32 mouse cellular contexts compared by ENCODE assay signal in genomic region chr9:106673860-106674259, GRCm38 (mm10). TPM values are rescaled to one million over a fixed set of nuclear protein-coding genes. Genes with fewer than 3 reads are reported as not detected.
DNase-seq lines count a peak whose midpoint lies in the region; ATAC-seq and TF ChIP-seq lines count a peak whose summit lies in the region.
"Had no signal": no experiment of that assay in that cellular context is flagged by ENCODE, and none has a peak within 500 bp of the region (broad histone marks: within the 10 kb centered on the region; RNA-seq: fewer than 3 reads in every experiment).

No protein-coding gene starts in this region.

- no peak for TF ChIP-seq CTCF in forebrain, postnatal 0 days (IDR thresholded peaks at IDR 0.05; ENCODE audit: low read depth)
- no peak for TF ChIP-seq CTCF in MEL (IDR thresholded peaks at IDR 0.05 in 2 of 3, conservative IDR thresholded peaks at IDR 0.05 in 1 of 3; ENCODE audit: control insufficient read depth in 1 of 3, insufficient read depth in 1 of 3, low read depth in 2 of 3, low read length in 3 of 3, poor library complexity in 1 of 3, severe bottlenecking in 1 of 3)

- peak; percentile 47 to 62; a peak in 2 of 4 replicates for TF ChIP-seq EP300 in MEL (IDR thresholded peaks at IDR 0.05; ENCODE audit: low read depth in 1 of 2, low read length in 2 of 2)

- H3K4me3 ChIP-seq in forebrain, embryonic 13.5 days: no peak overlapping the region
- no peak overlapping the region for H3K4me3 ChIP-seq in forebrain, postnatal 0 days (ENCODE audit: low read depth, low read length)
- no peak overlapping the region for H3K4me3 ChIP-seq in MEL (ENCODE audit: control insufficient read depth in 1 of 2, insufficient read depth in 1 of 2, low read depth in 2 of 2, low read length in 2 of 2)
- H3K4me3 ChIP-seq in liver, embryonic 15.5 days (replicated peaks): no peak overlapping the region
- H3K4me3 ChIP-seq: embryonic facial prominence, embryonic 12.5 days; embryonic facial prominence, embryonic 15.5 days; forebrain, embryonic 12.5 days; gastrocnemius, adult 2 months; heart, embryonic 12.5 days; heart, embryonic 15.5 days; hindbrain, embryonic 10.5 days; hindbrain, embryonic 13.5 days had no signal

- no peaks in the 10 kb centered on the region for H3K4me1 ChIP-seq in forebrain, embryonic 13.5 days
- no peaks in the 10 kb centered on the region for H3K4me1 ChIP-seq in forebrain, postnatal 0 days (ENCODE audit: insufficient read depth)
- peaks cover 0 to 1% of the 10 kb centered on the region in 2 experiments; a peak in 1 of 4 replicates for H3K4me1 ChIP-seq in MEL (ENCODE audit: control insufficient read depth in 1 of 2, insufficient read depth in 2 of 2, low read length in 2 of 2)
- H3K4me1 ChIP-seq in liver, embryonic 15.5 days (replicated peaks): peaks cover 14% of the 10 kb centered on the region; the same call in 1 of the 2 replicates
- H3K4me1 ChIP-seq: embryonic facial prominence, embryonic 12.5 days; embryonic facial prominence, embryonic 15.5 days; forebrain, embryonic 12.5 days; hindbrain, embryonic 10.5 days had no signal

- H3K4me2 ChIP-seq in forebrain, embryonic 13.5 days: no peak overlapping the region
- H3K4me2 ChIP-seq in forebrain, postnatal 0 days (ENCODE audit: low read depth): no peak overlapping the region
- no peak overlapping the region for H3K4me2 ChIP-seq in liver, embryonic 15.5 days
- H3K4me2 ChIP-seq: embryonic facial prominence, embryonic 12.5 days; embryonic facial prominence, embryonic 15.5 days; forebrain, embryonic 12.5 days; heart, embryonic 12.5 days; heart, embryonic 15.5 days; hindbrain, embryonic 13.5 days had no signal

- no peak for DNase-seq in forebrain, postnatal 0 days
- DNase-seq in MEL (ENCODE audit: low read depth, low spot score): peak; percentile 49
- DNase-seq in urinary bladder, postnatal 14 days (ENCODE audit: low spot score): no peak
- DNase-seq in adrenal gland, postnatal 25 days: no peak
- DNase-seq: adrenal gland, postnatal 10 days; cerebellum, adult 11 months; cerebellum, adult 2 months; cerebellum, adult 9-11 months; cerebellum, postnatal 25 days; gastrocnemius, adult 2 months; gastrocnemius, postnatal 14 days; heart, adult 18-20 months; heart, postnatal 10 days; heart, postnatal 36 days had no signal

- H3K9me3 ChIP-seq in forebrain, embryonic 13.5 days (replicated peaks): no peaks in the 10 kb centered on the region
- no peaks in the 10 kb centered on the region for H3K9me3 ChIP-seq in forebrain, postnatal 0 days (ENCODE audit: low read length)
- no peaks in the 10 kb centered on the region for H3K9me3 ChIP-seq in MEL (replicated peaks; ENCODE audit: insufficient read depth, low read length)
- no peaks in the 10 kb centered on the region for H3K9me3 ChIP-seq in liver, embryonic 15.5 days (replicated peaks)
- H3K9me3 ChIP-seq: embryonic facial prominence, embryonic 12.5 days; embryonic facial prominence, embryonic 15.5 days; forebrain, embryonic 12.5 days; heart, embryonic 12.5 days; heart, embryonic 15.5 days; hindbrain, embryonic 10.5 days; hindbrain, embryonic 13.5 days had no signal

- H3K79me2 ChIP-seq in MEL (ENCODE audit: control insufficient read depth, insufficient read depth, low read length, poor library complexity): no peaks in the 10 kb centered on the region

- peak overlapping the region; percentile 12; the same call in 1 of the 2 replicates for H3K27ac ChIP-seq in forebrain, embryonic 13.5 days
- no peak overlapping the region for H3K27ac ChIP-seq in forebrain, postnatal 0 days (ENCODE audit: low read depth, low read length)
- H3K27ac ChIP-seq in MEL (ENCODE audit: control insufficient read depth, low read depth, low read length): no peak overlapping the region
- H3K27ac ChIP-seq in liver, embryonic 15.5 days (replicated peaks): no peak overlapping the region
- H3K27ac ChIP-seq: embryonic facial prominence, embryonic 12.5 days; embryonic facial prominence, embryonic 15.5 days; forebrain, embryonic 12.5 days; gastrocnemius, adult 2 months; heart, embryonic 15.5 days; hindbrain, embryonic 10.5 days; hindbrain, embryonic 13.5 days had no signal

- ATAC-seq in forebrain, embryonic 13.5 days: no peak
- ATAC-seq in forebrain, postnatal 0 days: no peak
- peak; percentile 43; the same call in 1 of the 2 replicates for ATAC-seq in liver, embryonic 15.5 days (ENCODE audit: insufficient read depth)
- ATAC-seq: forebrain, embryonic 16.5 days; hindbrain, embryonic 16.5 days; Patski had no signal

- no peak overlapping the region for H3K9ac ChIP-seq in forebrain, embryonic 13.5 days
- no peak overlapping the region for H3K9ac ChIP-seq in forebrain, postnatal 0 days
- H3K9ac ChIP-seq in MEL (ENCODE audit: control insufficient read depth, low read depth, low read length, poor library complexity, severe bottlenecking): no peak overlapping the region
- no peak overlapping the region for H3K9ac ChIP-seq in liver, embryonic 15.5 days
- H3K9ac ChIP-seq: embryonic facial prominence, embryonic 12.5 days; embryonic facial prominence, embryonic 15.5 days; forebrain, embryonic 12.5 days; heart, embryonic 12.5 days; heart, embryonic 15.5 days; hindbrain, embryonic 13.5 days had no signal

- 72% methylated on average over 2 of the region's 2 CpGs for WGBS in forebrain, embryonic 13.5 days
- WGBS in forebrain, postnatal 0 days: 72% methylated on average over 2 of the region's 2 CpGs
- WGBS in liver, embryonic 15.5 days (ENCODE audit: insufficient replicate concordance): 63% methylated on average over 2 of the region's 2 CpGs

- H3K36me3 ChIP-seq in forebrain, embryonic 13.5 days (ENCODE audit: poor library complexity, severe bottlenecking): peaks cover 41% of the 10 kb centered on the region
- H3K36me3 ChIP-seq in forebrain, postnatal 0 days (ENCODE audit: insufficient read depth): peaks cover 46% of the 10 kb centered on the region
- H3K36me3 ChIP-seq in MEL (ENCODE audit: control insufficient read depth in 1 of 2, insufficient read depth in 2 of 2, low read length in 2 of 2): peaks cover 0 to 4% of the 10 kb centered on the region in 2 experiments
- peaks cover 12% of the 10 kb centered on the region; the same call in 1 of the 2 replicates for H3K36me3 ChIP-seq in liver, embryonic 15.5 days (replicated peaks)

- TF ChIP-seq RAD21 in MEL (IDR thresholded peaks at IDR 0.05; ENCODE audit: low read depth, low read length): no peak

- no peak for TF ChIP-seq POLR2A in MEL (IDR thresholded peaks at IDR 0.05; ENCODE audit: control insufficient read depth in 1 of 2, insufficient read depth in 1 of 2, low read depth in 1 of 2, low read length in 2 of 2, poor library complexity in 1 of 2)

- H3K27me3 ChIP-seq in forebrain, embryonic 13.5 days: no peaks in the 10 kb centered on the region
- no peaks in the 10 kb centered on the region for H3K27me3 ChIP-seq in forebrain, postnatal 0 days (ENCODE audit: insufficient read depth, low read length)
- H3K27me3 ChIP-seq in MEL (ENCODE audit: control insufficient read depth in 1 of 2, insufficient read depth in 2 of 2, low read length in 2 of 2): no peaks in the 10 kb centered on the region
- no peaks in the 10 kb centered on the region for H3K27me3 ChIP-seq in liver, embryonic 15.5 days
- H3K27me3 ChIP-seq: embryonic facial prominence, embryonic 12.5 days; embryonic facial prominence, embryonic 15.5 days; forebrain, embryonic 12.5 days; heart, embryonic 12.5 days; heart, embryonic 15.5 days; hindbrain, embryonic 13.5 days; Patski had no signal

TF ChIP-seq in MEL, 35 proteins besides CTCF, POLR2A, EP300 and RAD21:
- TF ChIP-seq NRF1 (IDR thresholded peaks at IDR 0.05; ENCODE audit: insufficient read depth, low read depth, low read length, poor library complexity, severe bottlenecking) (no peak), ZNF384 (IDR thresholded peaks at IDR 0.05; ENCODE audit: low read depth, low read length) (peak; percentile 83), TCF12 (IDR thresholded peaks at IDR 0.05; ENCODE audit: low read depth, low read length) (0 out of 2 replicates have a peak, but pooled peaks have one; percentile 37), GATA1 (IDR thresholded peaks at IDR 0.05; ENCODE audit: low read depth, low read length) (no peak; the same call in 1 of the 2 replicates)

RNA-seq across cellular contexts. Expression of gene Tex264, which starts 11.9 kb away (rescaled TPM):
- polyA plus RNA-seq in forebrain, embryonic 13.5 days (2015; fragmentation: Nextera tagmentation; extraction: Ambion mirVana): 28.5 and 29.4 TPM in 2 replicates
- 61.2 and 68.6 TPM in 2 replicates for total RNA-seq in forebrain, postnatal 0 days (2014; rRNA removed)
- polyA plus RNA-seq in forebrain, postnatal 0 days (2015; fragmentation: Nextera tagmentation; extraction: Ambion mirVana): 98.3 and 105 TPM in 2 replicates
- 46.3 and 47.1 TPM in 2 replicates for total RNA-seq in MEL (2012; rRNA removed)
- 10 to 100 TPM in 1 of 2 experiments, not detected in 1; 87.6 TPM for polyA plus RNA-seq in MEL (2012; ENCODE audit: insufficient read depth in 1 of 2, insufficient read length in 2 of 2, low read depth in 1 of 2, low replicate concordance in 2 of 2, missing spikeins in 1 of 2)
- polyA plus RNA-seq in liver, embryonic 15.5 days (2015; fragmentation: Nextera tagmentation; extraction: Ambion mirVana): 16.5 and 16.8 TPM in 2 replicates
- 117 and 130 TPM in 2 replicates for total RNA-seq in adrenal gland, postnatal 25 days (2021)

RNA-seq across cellular contexts. Expression of gene Grm2, which starts 18.0 kb away (rescaled TPM):
- 4.4 and 5.5 TPM in 2 replicates for polyA plus RNA-seq in forebrain, embryonic 13.5 days (2015; fragmentation: Nextera tagmentation; extraction: Ambion mirVana)
- 13.6 and 14.6 TPM in 2 replicates for total RNA-seq in forebrain, postnatal 0 days (2014; rRNA removed)
- 19.8 and 20.7 TPM in 2 replicates for polyA plus RNA-seq in forebrain, postnatal 0 days (2015; fragmentation: Nextera tagmentation; extraction: Ambion mirVana)
- total RNA-seq in MEL (2012; rRNA removed): not detected in 2 replicates
- polyA plus RNA-seq in MEL (2012; ENCODE audit: insufficient read depth in 1 of 2, insufficient read length in 2 of 2, low read depth in 1 of 2, low replicate concordance in 2 of 2, missing spikeins in 1 of 2): not detected
- not detected in 2 replicates for polyA plus RNA-seq in liver, embryonic 15.5 days (2015; fragmentation: Nextera tagmentation; extraction: Ambion mirVana)
- not detected in 2 replicates for total RNA-seq in adrenal gland, postnatal 25 days (2021)
- total RNA-seq: adrenal gland, adult 18-20 months; adrenal gland, postnatal 10 days; common myeloid progenitor, adult 5-6 weeks; gastrocnemius, adult 2 months; gastrocnemius, postnatal 14 days; heart, adult 18-20 months; heart, postnatal 10 days; heart, postnatal 36 days had no signal
- polyA plus RNA-seq: embryonic facial prominence, embryonic 15.5 days; gonadal fat pad, adult 2 months; heart, embryonic 12.5 days; heart, embryonic 15.5 days; Patski had no signal

RNA-seq across cellular contexts. Expression of gene Iqcf6, which starts 47.5 kb away (rescaled TPM):
- not detected in 2 replicates for polyA plus RNA-seq in forebrain, embryonic 13.5 days (2015; fragmentation: Nextera tagmentation; extraction: Ambion mirVana)
- total RNA-seq in forebrain, postnatal 0 days (2014; rRNA removed): not detected in 2 replicates
- not detected in 2 replicates for polyA plus RNA-seq in forebrain, postnatal 0 days (2015; fragmentation: Nextera tagmentation; extraction: Ambion mirVana)
- not detected in 2 replicates for total RNA-seq in MEL (2012; rRNA removed)
- polyA plus RNA-seq in MEL (2012; ENCODE audit: insufficient read depth in 1 of 2, insufficient read length in 2 of 2, low read depth in 1 of 2, low replicate concordance in 2 of 2, missing spikeins in 1 of 2): not detected
- polyA plus RNA-seq in liver, embryonic 15.5 days (2015; fragmentation: Nextera tagmentation; extraction: Ambion mirVana): not detected in 2 replicates
- not detected in 2 replicates for total RNA-seq in adrenal gland, postnatal 25 days (2021)
- total RNA-seq: adrenal gland, adult 18-20 months; adrenal gland, postnatal 10 days; adrenal gland, postnatal 4 days; common myeloid progenitor, adult 5-6 weeks; ES-E14; gastrocnemius, adult 2 months; gastrocnemius, postnatal 14 days; heart, adult 18-20 months; heart, postnatal 10 days; heart, postnatal 36 days had no signal
- polyA plus RNA-seq: cerebellum, adult 2 months; embryonic facial prominence, embryonic 12.5 days; embryonic facial prominence, embryonic 15.5 days; forebrain, embryonic 12.5 days; forebrain, embryonic 16.5 days; frontal cortex, adult 2 months; gonadal fat pad, adult 2 months; heart, embryonic 12.5 days; heart, embryonic 15.5 days; hindbrain, embryonic 10.5 days; hindbrain, embryonic 13.5 days; hindbrain, embryonic 16.5 days; Patski had no signal
